Mouse (Mus musculus): Measurements from ENCODE around the gene Magi2. TPM values are rescaled to one million over a fixed set of nuclear protein-coding genes. Genes with fewer than 3 reads are reported as not detected.
"Not testable (repeated sequence)": the region's sequence is repeated elsewhere in the genome, so short reads cannot be mapped to it uniquely, and the experiment has no call there.

The Magi2 gene
- polyA plus RNA-seq, 1 experiment from 2014 or later: 2.3 TPM

- Histone ChIP-seq H3K36me3 (no peaks in the 10 kb centered on the region), H3K27me3 (replicated peaks) (no peaks in the 10 kb centered on the region), H3K4me1 (replicated peaks) (no peaks in the 10 kb centered on the region), H3K27ac (no peak overlapping the region), H3K4me2 (replicated peaks) (no peak overlapping the region), H3K9ac (no peak overlapping the region), H3K9me3 (no peaks in the 10 kb centered on the region), H3K4me3 (replicated peaks) (no peak overlapping the region)
- ATAC-seq: no peak
- 84% methylated on average over 7 of the region's 7 CpGs for whole genome bisulfite sequencing
Observed at GRCm38 (mm10) chr5:20484505-20484904, 1257.7 kb downstream of the Magi2 start.

- no peaks in the 10 kb centered on the region for H3K27me3 ChIP-seq (replicated peaks)
- ATAC-seq: no peak
- H3K4me3 ChIP-seq (replicated peaks): no peak overlapping the region
- H3K27ac ChIP-seq: no peak overlapping the region
- no peaks in the 10 kb centered on the region for H3K36me3 ChIP-seq
- no peak overlapping the region for H3K9ac ChIP-seq
- H3K4me2 ChIP-seq (replicated peaks): no peak overlapping the region
- 73% methylated on average over 2 of the region's 2 CpGs for WGBS
- no peaks in the 10 kb centered on the region for H3K4me1 ChIP-seq (replicated peaks)
- no peaks in the 10 kb centered on the region for H3K9me3 ChIP-seq
Observed at GRCm38 (mm10) chr5:20491911-20492310, 1265.1 kb downstream of the Magi2 start.

- Histone ChIP-seq H3K4me2 (replicated peaks) (no peak overlapping the region), H3K27me3 (replicated peaks) (no peaks in the 10 kb centered on the region)
- 84% methylated on average over 7 of the region's 7 CpGs for WGBS
Observed at GRCm38 (mm10) chr5:20492679-20493078, 1265.8 kb downstream of the Magi2 start.

GRCm38 (mm10) chr5:20494010-20494409, 1267.2 kb downstream of the Magi2 start:
- Histone ChIP-seq H3K9me3 (no peaks in the 10 kb centered on the region), H3K27me3 (replicated peaks) (no peaks in the 10 kb centered on the region), H3K9ac (no peak overlapping the region), H3K4me3 (replicated peaks) (no peak overlapping the region), H3K36me3 (no peaks in the 10 kb centered on the region), H3K4me1 (replicated peaks) (no peaks in the 10 kb centered on the region), H3K4me2 (replicated peaks) (no peak overlapping the region), H3K27ac (no peak overlapping the region)
- no peak for ATAC-seq
- 68% methylated on average over 6 of the region's 6 CpGs for WGBS

More at GRCm38 (mm10) chr5:20492679-20493078, 1265.8 kb downstream of the Magi2 start:
- no peak overlapping the region for H3K9ac ChIP-seq
- H3K36me3 ChIP-seq: no peaks in the 10 kb centered on the region
- no peaks in the 10 kb centered on the region for H3K4me1 ChIP-seq (replicated peaks)
- ATAC-seq: no peak
- H3K9me3 ChIP-seq: no peaks in the 10 kb centered on the region
- H3K4me3 ChIP-seq (replicated peaks): no peak overlapping the region
- no peak overlapping the region for H3K27ac ChIP-seq

GRCm38 (mm10) chr5:20496924-20497323, 1270.1 kb downstream of the Magi2 start:
- H3K27ac ChIP-seq: no peak overlapping the region
- no peak overlapping the region for H3K4me2 ChIP-seq (replicated peaks)
- H3K9ac ChIP-seq: no peak overlapping the region
- no peaks in the 10 kb centered on the region for H3K27me3 ChIP-seq (replicated peaks)
- ATAC-seq: no peak
- H3K9me3 ChIP-seq: no peaks in the 10 kb centered on the region
- H3K4me3 ChIP-seq (replicated peaks): no peak overlapping the region
- no peaks in the 10 kb centered on the region for H3K4me1 ChIP-seq (replicated peaks)
- 56% methylated on average over 8 of the region's 8 CpGs for WGBS
- H3K36me3 ChIP-seq: no peaks in the 10 kb centered on the region

- 59% methylated on average over 9 of the region's 9 CpGs for WGBS
- Histone ChIP-seq H3K27ac (no peak overlapping the region), H3K4me3 (replicated peaks) (no peak overlapping the region), H3K9ac (no peak overlapping the region), H3K36me3 (no peaks in the 10 kb centered on the region), H3K4me1 (replicated peaks) (no peaks in the 10 kb centered on the region), H3K9me3 (no peaks in the 10 kb centered on the region), H3K27me3 (replicated peaks) (no peaks in the 10 kb centered on the region), H3K4me2 (replicated peaks) (no peak overlapping the region)
- no peak for ATAC-seq
Observed at GRCm38 (mm10) chr5:20499031-20499600, 1272.3 kb downstream of the Magi2 start.

GRCm38 (mm10) chr5:20508609-20509008, 1281.8 kb downstream of the Magi2 start:
- Histone ChIP-seq H3K4me1 (replicated peaks) (no peaks in the 10 kb centered on the region), H3K4me2 (replicated peaks) (no peak overlapping the region), H3K27me3 (replicated peaks) (no peaks in the 10 kb centered on the region), H3K27ac (no peak overlapping the region), H3K4me3 (replicated peaks) (no peak overlapping the region), H3K36me3 (no peaks in the 10 kb centered on the region), H3K9ac (no peak overlapping the region), H3K9me3 (no peaks in the 10 kb centered on the region)
- ATAC-seq: no peak
- WGBS: 26% methylated on average over 5 of the region's 5 CpGs

GRCm38 (mm10) chr5:20509606-20510005, 1282.8 kb downstream of the Magi2 start:
- H3K4me2 ChIP-seq (replicated peaks): no peak overlapping the region
- no peak overlapping the region for H3K9ac ChIP-seq
- no peaks in the 10 kb centered on the region for H3K9me3 ChIP-seq
- H3K36me3 ChIP-seq: no peaks in the 10 kb centered on the region
- no peak overlapping the region for H3K4me3 ChIP-seq (replicated peaks)
- no peaks in the 10 kb centered on the region for H3K4me1 ChIP-seq (replicated peaks)
- no peaks in the 10 kb centered on the region for H3K27me3 ChIP-seq (replicated peaks)
- WGBS: 36% methylated on average over 6 of the region's 6 CpGs
- ATAC-seq: peak; percentile 53; the same call in 1 of the 2 replicates
- H3K27ac ChIP-seq: no peak overlapping the region

GRCm38 (mm10) chr5:20512377-20513126, 1285.7 kb downstream of the Magi2 start:
- H3K36me3 ChIP-seq: no peaks in the 10 kb centered on the region
- no peak overlapping the region for H3K9ac ChIP-seq
- no peak overlapping the region for H3K4me3 ChIP-seq (replicated peaks)
- ATAC-seq: 0 out of 2 replicates have a peak, but pooled peaks have one; percentile 43
- H3K27ac ChIP-seq: no peak overlapping the region
- H3K27me3 ChIP-seq (replicated peaks): no peaks in the 10 kb centered on the region
- 10% methylated on average over 16 of the region's 16 CpGs for WGBS
- no peaks in the 10 kb centered on the region for H3K9me3 ChIP-seq
- no peaks in the 10 kb centered on the region for H3K4me1 ChIP-seq (replicated peaks)
- H3K4me2 ChIP-seq (replicated peaks): no peak overlapping the region; the same call in 1 of the 2 replicates

GRCm38 (mm10) chr5:20521639-20522038, 1294.8 kb downstream of the Magi2 start:
- no peak overlapping the region for H3K27ac ChIP-seq
- H3K4me2 ChIP-seq (replicated peaks): no peak overlapping the region
- H3K9ac ChIP-seq: no peak overlapping the region
- H3K36me3 ChIP-seq: no peaks in the 10 kb centered on the region
- 73% methylated on average over 9 of the region's 9 CpGs for WGBS
- H3K9me3 ChIP-seq: no peaks in the 10 kb centered on the region
- ATAC-seq: no peak
- H3K4me3 ChIP-seq (replicated peaks): no peak overlapping the region
- H3K27me3 ChIP-seq (replicated peaks): no peaks in the 10 kb centered on the region
- no peaks in the 10 kb centered on the region for H3K4me1 ChIP-seq (replicated peaks)

- 98% methylated on average over 13 of the region's 13 CpGs for WGBS
- no peak for ATAC-seq
- no peaks in the 10 kb centered on the region for H3K4me1 ChIP-seq (replicated peaks)
- H3K27ac ChIP-seq: no peak overlapping the region
- H3K36me3 ChIP-seq: no peaks in the 10 kb centered on the region
- H3K4me3 ChIP-seq (replicated peaks): no peak overlapping the region
- no peak overlapping the region for H3K9ac ChIP-seq
- H3K9me3 ChIP-seq: no peaks in the 10 kb centered on the region
- no peak overlapping the region for H3K4me2 ChIP-seq (replicated peaks)
- H3K27me3 ChIP-seq (replicated peaks): no peaks in the 10 kb centered on the region
Observed at GRCm38 (mm10) chr5:20522047-20522446, 1295.2 kb downstream of the Magi2 start.

- Histone ChIP-seq H3K27me3 (replicated peaks) (no peaks in the 10 kb centered on the region), H3K36me3 (no peaks in the 10 kb centered on the region), H3K9me3 (no peaks in the 10 kb centered on the region), H3K4me1 (replicated peaks) (no peaks in the 10 kb centered on the region), H3K4me2 (replicated peaks) (no peak overlapping the region), H3K27ac (no peak overlapping the region), H3K9ac (no peak overlapping the region), H3K4me3 (replicated peaks) (no peak overlapping the region)
- no peak for ATAC-seq
Observed at GRCm38 (mm10) chr5:20523776-20524175, 1296.9 kb downstream of the Magi2 start.

- H3K9me3 ChIP-seq; H3K27me3 ChIP-seq (replicated peaks); H3K4me1 ChIP-seq (replicated peaks); H3K4me3 ChIP-seq (replicated peaks); H3K4me2 ChIP-seq (replicated peaks); ATAC-seq; H3K36me3 ChIP-seq; H3K27ac ChIP-seq; H3K9ac ChIP-seq: not testable (repeated sequence)
- 73% methylated on average over 3 of the region's 4 CpGs for WGBS
Observed at GRCm38 (mm10) chr5:20526588-20526987, 1299.8 kb downstream of the Magi2 start.
